Mouse (Mus musculus): ENCODE results near the gene Zswim4. TPM values are rescaled to one million over a fixed set of nuclear protein-coding genes. Genes with fewer than 3 reads are reported as not detected.
A peak's percentile ranks its signal among the peaks of the same experiment; 100 is the strongest.

Zswim4 gene
- polyA plus RNA-seq, 1 experiment, result 2.8 TPM

DNA sequence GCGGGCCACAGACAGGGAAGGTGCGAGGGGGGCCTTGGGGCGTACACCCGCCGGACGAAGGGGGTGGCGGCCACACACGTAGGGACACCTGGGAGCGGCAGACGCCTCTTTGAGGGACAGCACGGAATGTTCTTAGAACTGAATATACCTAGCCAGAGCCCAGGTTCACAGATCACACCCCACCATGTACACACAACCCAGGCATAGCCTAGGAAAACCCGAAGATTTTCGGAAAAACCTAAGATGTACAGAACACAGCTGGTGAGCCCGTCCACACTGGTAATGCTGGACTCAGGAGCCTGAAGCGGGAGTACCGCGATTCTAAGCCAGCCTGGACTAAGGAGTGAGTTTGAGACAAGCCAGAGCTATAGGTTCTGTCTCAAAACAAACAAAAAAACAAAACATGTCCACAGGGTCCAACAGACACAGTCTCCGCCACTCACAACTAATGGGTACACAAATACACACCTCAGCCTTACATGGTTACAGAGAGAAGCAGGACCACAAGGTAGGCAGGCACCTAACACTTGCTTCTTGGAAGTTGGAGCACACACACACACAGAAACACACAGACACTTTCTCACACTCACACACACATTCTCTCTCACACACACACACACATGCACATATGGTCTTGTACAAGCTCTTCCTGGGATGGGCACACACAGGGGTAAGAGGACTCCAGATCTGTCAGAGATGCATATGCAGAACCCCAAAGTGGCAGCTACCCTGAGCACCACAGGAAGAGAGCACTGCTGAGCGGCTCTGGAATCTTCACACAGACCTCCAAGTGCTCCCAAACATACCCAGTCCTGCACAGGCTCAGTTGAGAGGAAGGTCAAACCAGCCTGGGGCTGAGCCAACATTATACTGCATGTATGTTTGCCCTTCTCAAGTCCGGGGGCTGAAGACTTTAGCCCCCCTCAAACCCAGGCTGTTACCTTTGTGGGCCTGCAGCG lies 52.5 kb downstream of the Zswim4 start:
- H3K4me3 ChIP-seq (ENCODE audit: insufficient read depth, low read depth, low read length), result peak overlapping the region; percentile 61
- no peaks in the 10 kb centered on the region for H3K4me1 ChIP-seq (ENCODE audit: control insufficient read depth, insufficient read depth, insufficient read length, low read length)
- no peak overlapping the region for H3K27ac ChIP-seq (replicated peaks; ENCODE audit: low read depth, low read length)

DNA sequence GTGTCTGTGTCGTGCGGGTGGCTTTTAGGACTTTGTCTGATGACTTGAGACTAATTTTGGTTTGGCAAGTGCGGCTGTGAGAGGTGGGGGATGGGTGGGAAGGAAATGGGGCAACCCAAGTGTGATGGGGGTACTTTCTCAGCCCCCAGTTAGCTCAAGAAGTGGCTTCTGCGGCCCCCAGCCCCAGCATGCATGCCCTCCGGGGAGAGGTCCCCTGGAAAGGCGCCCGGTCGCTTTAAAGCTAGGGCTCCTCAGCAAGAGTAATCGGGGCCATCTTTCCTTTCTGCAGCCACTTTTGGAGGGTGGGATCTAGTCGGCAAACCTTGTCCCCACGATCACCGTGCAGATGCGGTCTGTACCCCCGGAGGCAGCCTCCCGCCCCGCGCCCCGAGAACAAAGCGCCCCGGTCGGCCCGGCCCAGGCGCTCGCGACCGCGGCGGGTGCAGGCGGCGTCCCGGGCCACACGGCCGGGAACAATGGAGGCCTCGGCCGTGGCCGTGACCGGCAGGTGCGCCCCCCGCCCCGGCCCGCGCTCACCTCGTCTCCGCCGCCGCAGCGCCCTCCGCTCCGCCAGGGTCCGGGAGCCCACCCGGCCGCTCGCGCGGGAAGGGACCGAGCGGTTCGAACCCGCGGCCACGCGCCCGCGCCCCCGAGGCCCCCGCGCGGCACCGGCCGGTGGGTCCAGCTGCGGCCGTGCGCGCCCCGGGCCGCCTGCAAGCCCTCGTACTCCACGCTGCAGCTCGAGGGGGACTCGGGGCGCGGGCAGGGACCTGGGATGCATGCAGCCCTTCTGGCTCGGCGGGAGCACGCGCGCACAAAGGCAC lies 53.4 kb downstream of the Zswim4 start:
- no peaks in the 10 kb centered on the region for H3K4me1 ChIP-seq (ENCODE audit: control insufficient read depth, insufficient read depth, insufficient read length, low read length)
- H3K4me3 ChIP-seq (ENCODE audit: insufficient read depth, low read depth, low read length), result peak overlapping the region; percentile 61
- no peak overlapping the region for H3K27ac ChIP-seq (replicated peaks; ENCODE audit: low read depth, low read length)

DNA sequence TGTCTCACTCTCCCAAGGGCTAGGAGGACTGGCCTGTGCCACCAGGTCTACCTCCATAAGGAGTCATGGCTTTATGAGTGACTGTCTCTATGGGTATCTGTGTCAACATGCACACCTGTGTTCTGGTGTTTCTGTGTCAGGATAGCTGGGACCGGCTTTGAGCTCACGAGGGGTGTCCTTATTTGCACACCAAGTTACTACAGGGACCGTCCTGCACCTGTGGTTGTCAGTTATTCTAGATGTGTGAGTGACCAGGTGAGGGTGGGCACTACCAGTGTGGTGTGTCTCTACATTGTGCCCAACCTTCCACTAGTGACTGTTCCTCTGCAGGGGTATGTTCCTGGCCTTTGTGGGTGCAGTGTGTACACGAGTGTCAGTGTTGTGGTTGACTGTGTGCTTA lies 54.0 kb downstream of the Zswim4 start:
- Histone ChIP-seq H3K4me1 (ENCODE audit: control insufficient read depth, insufficient read depth, insufficient read length, low read length) (no peaks in the 10 kb centered on the region), H3K27ac (replicated peaks; ENCODE audit: low read depth, low read length) (no peak overlapping the region), H3K4me3 (ENCODE audit: insufficient read depth, low read depth, low read length) (peak overlapping the region; percentile 61)

GRCm38 (mm10) chr8:84180530-84181190 lies 56.2 kb downstream of the Zswim4 start:
- no peak overlapping the region for H3K4me3 ChIP-seq (ENCODE audit: insufficient read depth, low read depth, low read length)
- H3K27ac ChIP-seq (replicated peaks; ENCODE audit: low read depth, low read length), result no peak overlapping the region
- no peaks in the 10 kb centered on the region for H3K4me1 ChIP-seq (ENCODE audit: control insufficient read depth, insufficient read depth, insufficient read length, low read length)

DNA sequence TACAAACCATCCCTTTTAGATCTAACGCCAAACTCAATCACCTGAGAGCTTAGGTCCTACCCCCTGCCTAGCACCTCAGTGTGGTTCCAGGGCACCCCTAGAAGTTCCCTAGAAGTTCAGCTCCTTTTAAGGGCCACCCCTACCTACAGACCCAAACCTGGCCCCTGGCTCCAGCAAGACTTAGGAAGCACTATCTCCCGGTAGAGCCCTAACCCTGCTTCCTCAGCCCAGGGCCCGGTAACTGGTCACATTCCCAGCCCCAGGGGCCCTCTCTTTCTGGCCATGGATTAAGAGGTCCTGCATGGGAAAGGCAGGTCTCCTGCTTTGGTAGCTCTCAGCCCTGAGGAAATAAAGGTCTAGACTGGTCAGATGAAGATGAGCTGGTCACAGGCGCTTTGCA lies 56.9 kb downstream of the Zswim4 start:
- Histone ChIP-seq H3K4me1 (ENCODE audit: control insufficient read depth, insufficient read depth, insufficient read length, low read length) (no peaks in the 10 kb centered on the region), H3K4me3 (ENCODE audit: insufficient read depth, low read depth, low read length) (no peak overlapping the region), H3K27ac (replicated peaks; ENCODE audit: low read depth, low read length) (no peak overlapping the region)

- no peaks in the 10 kb centered on the region for H3K4me1 ChIP-seq (ENCODE audit: control insufficient read depth, insufficient read depth, insufficient read length, low read length)
- no peak overlapping the region for H3K4me3 ChIP-seq (ENCODE audit: insufficient read depth, low read depth, low read length)
- no peak overlapping the region for H3K27ac ChIP-seq (replicated peaks; ENCODE audit: low read depth, low read length)
Measured at GRCm38 (mm10) chr8:84178592-84178991, 58.3 kb downstream of the Zswim4 start.

DNA sequence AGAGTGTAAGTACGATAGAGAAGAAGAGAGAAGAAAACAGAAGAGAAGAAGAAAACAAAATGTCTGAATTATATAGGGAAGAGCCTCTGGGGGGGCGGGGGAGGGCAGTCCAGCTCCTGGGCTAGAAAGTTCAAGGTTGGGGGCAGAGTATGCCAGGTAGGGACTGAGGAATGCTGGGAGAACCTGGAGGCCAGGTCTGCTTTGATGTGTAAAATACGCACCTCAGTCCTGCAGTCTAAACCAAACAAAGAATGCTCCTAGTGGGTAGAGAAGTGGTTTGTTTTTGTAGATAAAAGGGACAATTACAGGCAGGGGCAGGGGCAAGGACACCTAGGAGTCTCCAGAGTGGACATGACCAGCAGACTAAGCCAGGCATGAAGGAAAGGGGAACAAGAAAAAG lies 59.5 kb downstream of the Zswim4 start:
- Histone ChIP-seq H3K4me1 (ENCODE audit: control insufficient read depth, insufficient read depth, insufficient read length, low read length) (no peaks in the 10 kb centered on the region), H3K4me3 (ENCODE audit: insufficient read depth, low read depth, low read length) (no peak overlapping the region), H3K27ac (replicated peaks; ENCODE audit: low read depth, low read length) (no peak overlapping the region)

- no peak overlapping the region for H3K4me3 ChIP-seq (ENCODE audit: insufficient read depth, low read depth, low read length)
Measured at GRCm38 (mm10) chr8:84176560-84176959, 60.3 kb downstream of the Zswim4 start.

DNA sequence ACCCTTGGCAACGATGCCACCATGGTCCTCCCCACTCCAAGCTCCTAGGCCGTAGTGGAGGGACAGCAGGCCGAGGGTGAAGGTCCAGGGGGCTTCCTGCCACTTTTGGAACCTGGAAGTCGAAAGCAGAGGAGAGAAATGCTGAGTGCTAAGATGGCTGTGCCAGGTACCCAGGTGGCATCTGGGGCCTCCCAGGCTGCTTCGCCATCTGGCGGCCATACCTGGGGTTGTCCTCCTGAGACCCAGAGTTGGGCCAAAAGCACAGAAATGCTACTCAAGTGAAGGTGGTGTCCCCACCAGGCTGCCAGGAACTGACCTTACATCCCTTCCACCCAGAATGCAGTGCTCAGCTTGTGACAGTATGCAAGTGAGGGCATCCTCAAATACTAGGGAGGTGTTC lies 63.0 kb downstream of the Zswim4 start:
- Histone ChIP-seq H3K4me1 (ENCODE audit: control insufficient read depth, insufficient read depth, insufficient read length, low read length) (no peaks in the 10 kb centered on the region), H3K4me3 (ENCODE audit: insufficient read depth, low read depth, low read length) (no peak overlapping the region), H3K27ac (replicated peaks; ENCODE audit: low read depth, low read length) (no peak overlapping the region)

More at GRCm38 (mm10) chr8:84176560-84176959, 60.3 kb downstream of the Zswim4 start:
- Histone ChIP-seq H3K27ac (replicated peaks; ENCODE audit: low read depth, low read length) (no peak overlapping the region), H3K4me1 (ENCODE audit: control insufficient read depth, insufficient read depth, insufficient read length, low read length) (no peaks in the 10 kb centered on the region)

- no peaks in the 10 kb centered on the region for H3K4me1 ChIP-seq (ENCODE audit: control insufficient read depth, insufficient read depth, insufficient read length, low read length)
- no peak overlapping the region for H3K4me3 ChIP-seq (ENCODE audit: insufficient read depth, low read depth, low read length)
- no peak overlapping the region for H3K27ac ChIP-seq (replicated peaks; ENCODE audit: low read depth, low read length)
Measured at GRCm38 (mm10) chr8:84170096-84170495, 66.8 kb downstream of the Zswim4 start.

GRCm38 (mm10) chr8:84167696-84168095 lies 69.2 kb downstream of the Zswim4 start:
- no peak overlapping the region for H3K4me3 ChIP-seq (ENCODE audit: insufficient read depth, low read depth, low read length)
- H3K4me1 ChIP-seq (ENCODE audit: control insufficient read depth, insufficient read depth, insufficient read length, low read length), result no peaks in the 10 kb centered on the region
- H3K27ac ChIP-seq (replicated peaks; ENCODE audit: low read depth, low read length), result no peak overlapping the region

Other genes starting within 250 kb of the Zswim4 start
- gene Samd1, start 239.4 kb downstream of the Zswim4 start, polyA plus RNA-seq (2012; ENCODE audit: insufficient read depth, insufficient read length, missing spikeins), result 12.0 and 12.4 TPM in 2 replicates
- not detected in 2 replicates for gene 1700067K01Rik, start 235.6 kb downstream of the Zswim4 start, polyA plus RNA-seq (2012; ENCODE audit: insufficient read depth, insufficient read length, missing spikeins)
- gene 2210011C24Rik, start 224.9 kb downstream of the Zswim4 start, polyA plus RNA-seq (2012; ENCODE audit: insufficient read depth, insufficient read length, missing spikeins), result not detected in 2 replicates
- not detected in 2 replicates for gene Palm3, start 215.6 kb downstream of the Zswim4 start, polyA plus RNA-seq (2012; ENCODE audit: insufficient read depth, insufficient read length, missing spikeins)
- gene Il27ra, start 194.5 kb downstream of the Zswim4 start, polyA plus RNA-seq (2012; ENCODE audit: insufficient read depth, insufficient read length, missing spikeins), result not detected in 2 replicates
- not detected in 2 replicates for gene Rln3, start 192.1 kb downstream of the Zswim4 start, polyA plus RNA-seq (2012; ENCODE audit: insufficient read depth, insufficient read length, missing spikeins)
- 1.7 and 2.2 TPM in 2 replicates for gene Gm10643, start 171.9 kb downstream of the Zswim4 start, polyA plus RNA-seq (2012; ENCODE audit: insufficient read depth, insufficient read length, missing spikeins)
- gene Rfx1, start 170.2 kb downstream of the Zswim4 start, polyA plus RNA-seq (2012; ENCODE audit: insufficient read depth, insufficient read length, missing spikeins), result 2.7 and 3.1 TPM in 2 replicates
- gene Dcaf15, start 132.3 kb downstream of the Zswim4 start, polyA plus RNA-seq (2012; ENCODE audit: insufficient read depth, insufficient read length, missing spikeins), result 3.9 TPM in 2 replicates
- not detected in 2 replicates for gene Podnl1, start 111.1 kb downstream of the Zswim4 start, polyA plus RNA-seq (2012; ENCODE audit: insufficient read depth, insufficient read length, missing spikeins)
- gene Cc2d1a, start 89.1 kb downstream of the Zswim4 start, polyA plus RNA-seq (2012; ENCODE audit: insufficient read depth, insufficient read length, missing spikeins), result 6.8 and 7.1 TPM in 2 replicates
- 0.79 TPM in 1 of 2 replicates, not detected in the other for gene 4930432K21Rik, start 89.0 kb downstream of the Zswim4 start, polyA plus RNA-seq (2012; ENCODE audit: insufficient read depth, insufficient read length, missing spikeins)
- not detected in 2 replicates for gene Nanos3, start 51.8 kb downstream of the Zswim4 start, polyA plus RNA-seq (2012; ENCODE audit: insufficient read depth, insufficient read length, missing spikeins)
- gene D8Ertd738e, start 12.7 kb upstream of the Zswim4 start, polyA plus RNA-seq (2012; ENCODE audit: insufficient read depth, insufficient read length, missing spikeins), result 245 and 259 TPM in 2 replicates
- gene Mri1, start 20.3 kb upstream of the Zswim4 start, polyA plus RNA-seq (2012; ENCODE audit: insufficient read depth, insufficient read length, missing spikeins), result 12.9 and 13.0 TPM in 2 replicates
- 6.9 and 8.5 TPM in 2 replicates for gene Ccdc130, start 33.3 kb upstream of the Zswim4 start, polyA plus RNA-seq (2012; ENCODE audit: insufficient read depth, insufficient read length, missing spikeins)
- 30.0 and 30.8 TPM in 2 replicates for gene Cacna1a, start 151.4 kb upstream of the Zswim4 start, polyA plus RNA-seq (2012; ENCODE audit: insufficient read depth, insufficient read length, missing spikeins)